Mouse (Mus musculus) ovary, postnatal 14 days (tissue): Measurements from ENCODE around the gene Igsf11.
"Not testable (repeated sequence)": the region's sequence is repeated elsewhere in the genome, so short reads cannot be mapped to it uniquely, and the experiment has no call there.

ENCODE experiments used
- DNase-seq: peaks from one replicate; pipeline ENCODE4 v3.0.0; 2022; ENCODE audit warnings: low spot score

Gene Igsf11

GRCm38 (mm10) chr16:38983850-38984249, 91.4 kb downstream of the Igsf11 start:
- not testable (repeated sequence) for DNase-seq

- no peak for DNase-seq
These were observed 92.9 kb downstream of the Igsf11 start for GRCm38 (mm10) chr16:38985411-38985810.

- no peak for DNase-seq
These were observed 93.9 kb downstream of the Igsf11 start for GRCm38 (mm10) chr16:38986410-38986809.

GRCm38 (mm10) chr16:38993711-38994110, 101.2 kb downstream of the Igsf11 start:
- DNase-seq: no peak

- no peak for DNase-seq
These were observed 106.2 kb downstream of the Igsf11 start for GRCm38 (mm10) chr16:38998496-38999258.

- DNase-seq: no peak
These were observed 106.8 kb downstream of the Igsf11 start for GRCm38 (mm10) chr16:38999298-38999697.

- DNase-seq: no peak
These were observed 114.5 kb downstream of the Igsf11 start for GRCm38 (mm10) chr16:39006978-39007377.

- no peak for DNase-seq
These were observed 127.0 kb downstream of the Igsf11 start for GRCm38 (mm10) chr16:39019449-39019848.

- no peak for DNase-seq
These were observed 133.7 kb downstream of the Igsf11 start for GRCm38 (mm10) chr16:39025989-39026736.

GRCm38 (mm10) chr16:39031350-39031749, 138.9 kb downstream of the Igsf11 start:
- DNase-seq: no peak

- no peak for DNase-seq
These were observed 144.8 kb downstream of the Igsf11 start for GRCm38 (mm10) chr16:39037257-39037656.

- DNase-seq: no peak
These were observed 151.9 kb downstream of the Igsf11 start for GRCm38 (mm10) chr16:39044381-39044780.

- peak; percentile 34 for DNase-seq
These were observed 156.4 kb downstream of the Igsf11 start for GRCm38 (mm10) chr16:39048889-39049288.

GRCm38 (mm10) chr16:39052971-39053370, 160.5 kb downstream of the Igsf11 start:
- DNase-seq: peak; percentile 71

- no peak for DNase-seq
These were observed 161.3 kb downstream of the Igsf11 start for GRCm38 (mm10) chr16:39053779-39054178.

GRCm38 (mm10) chr16:39056061-39056460, 163.6 kb downstream of the Igsf11 start:
- peak; percentile 35 for DNase-seq

GRCm38 (mm10) chr16:39056961-39057360, 164.5 kb downstream of the Igsf11 start:
- no peak for DNase-seq

- DNase-seq: no peak
These were observed 166.4 kb downstream of the Igsf11 start for GRCm38 (mm10) chr16:39058869-39059268.

GRCm38 (mm10) chr16:39062596-39062995, 170.1 kb downstream of the Igsf11 start:
- no peak for DNase-seq

GRCm38 (mm10) chr16:39065576-39065975, 173.1 kb downstream of the Igsf11 start:
- no peak for DNase-seq

- no peak for DNase-seq
These were observed 179.0 kb downstream of the Igsf11 start for GRCm38 (mm10) chr16:39071431-39071830.
